Comparison of ENCODE assay signal across 26 mouse cellular contexts in the genomic region with DNA sequence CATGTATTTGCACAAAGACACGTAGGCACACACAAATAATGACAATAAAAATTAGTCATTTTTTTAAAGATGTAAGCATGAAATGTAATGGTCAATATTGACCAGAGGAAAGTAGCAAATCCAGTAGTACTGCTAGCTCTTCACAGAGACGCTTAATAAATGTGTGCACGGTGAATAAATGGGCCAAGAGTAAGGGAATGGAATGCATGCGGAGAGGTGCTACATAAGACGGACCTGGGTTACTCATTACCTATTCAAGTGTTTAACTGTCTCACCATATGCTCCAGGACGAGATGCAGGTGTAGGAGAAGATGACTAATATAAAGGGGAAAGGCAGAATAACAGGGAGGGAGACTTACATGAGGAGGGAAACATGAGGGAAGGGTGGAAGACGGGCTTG.
"Had no signal": no experiment of that assay in that cellular context is flagged by ENCODE, and none has a peak within 500 bp of the region (broad histone marks: within the 10 kb centered on the region; RNA-seq: fewer than 3 reads in every experiment).

No protein-coding gene starts in this region.

- H3K4me3 ChIP-seq: heart, adult 2 months; heart, embryonic 13.5 days; heart, embryonic 15.5 days; hindbrain, embryonic 13.5 days; hindbrain, embryonic 15.5 days; kidney, embryonic 15.5 days; limb, embryonic 13.5 days; limb, embryonic 15.5 days had no signal

- H3K36me3 ChIP-seq: heart, embryonic 13.5 days; heart, embryonic 15.5 days; hindbrain, embryonic 13.5 days; hindbrain, embryonic 15.5 days; kidney, embryonic 15.5 days; limb, embryonic 13.5 days; limb, embryonic 15.5 days had no signal

- H3K9ac ChIP-seq: forebrain, postnatal 0 days; heart, embryonic 13.5 days; heart, embryonic 15.5 days; hindbrain, embryonic 13.5 days; hindbrain, embryonic 15.5 days; kidney, embryonic 15.5 days; limb, embryonic 13.5 days; limb, embryonic 15.5 days had no signal

- H3K27me3 ChIP-seq: heart, embryonic 13.5 days; heart, embryonic 15.5 days; hindbrain, embryonic 13.5 days; hindbrain, embryonic 15.5 days; kidney, embryonic 15.5 days; limb, embryonic 13.5 days; limb, embryonic 15.5 days had no signal

- DNase-seq: forebrain, postnatal 0 days; gastrocnemius, postnatal 14 days; gastrocnemius, postnatal 36 days; heart, adult 11 months; heart, adult 2 months; heart, postnatal 14 days; heart, postnatal 36 days; kidney, adult 11 months; kidney, adult 2 months; kidney, adult 9 months; kidney, postnatal 14 days; kidney, postnatal 36 days; layer of hippocampus, adult 9-11 months; layer of hippocampus, postnatal 36 days; left cerebral cortex, postnatal 4 days had no signal

- H3K9me3 ChIP-seq: heart, embryonic 13.5 days; hindbrain, embryonic 13.5 days; hindbrain, embryonic 15.5 days; kidney, embryonic 15.5 days; limb, embryonic 15.5 days had no signal

- H3K4me1 ChIP-seq: heart, embryonic 13.5 days; heart, embryonic 15.5 days; kidney, embryonic 15.5 days; limb, embryonic 15.5 days had no signal

- H3K4me2 ChIP-seq: heart, embryonic 11.5 days; heart, embryonic 13.5 days; heart, embryonic 15.5 days; hindbrain, embryonic 13.5 days; hindbrain, embryonic 15.5 days; kidney, embryonic 15.5 days; limb, embryonic 13.5 days; limb, embryonic 15.5 days had no signal

- ATAC-seq: forebrain, postnatal 0 days; hindbrain, postnatal 0 days; intestine, embryonic 16.5 days had no signal

- H3K27ac ChIP-seq: heart, adult 2 months; heart, embryonic 13.5 days; heart, embryonic 15.5 days; hindbrain, embryonic 13.5 days; hindbrain, embryonic 15.5 days; hindbrain, postnatal 0 days; kidney, embryonic 15.5 days; kidney, postnatal 0 days; limb, embryonic 13.5 days; limb, embryonic 15.5 days had no signal
